Mouse (Mus musculus): ENCODE data around the gene Gch1.

DNA sequence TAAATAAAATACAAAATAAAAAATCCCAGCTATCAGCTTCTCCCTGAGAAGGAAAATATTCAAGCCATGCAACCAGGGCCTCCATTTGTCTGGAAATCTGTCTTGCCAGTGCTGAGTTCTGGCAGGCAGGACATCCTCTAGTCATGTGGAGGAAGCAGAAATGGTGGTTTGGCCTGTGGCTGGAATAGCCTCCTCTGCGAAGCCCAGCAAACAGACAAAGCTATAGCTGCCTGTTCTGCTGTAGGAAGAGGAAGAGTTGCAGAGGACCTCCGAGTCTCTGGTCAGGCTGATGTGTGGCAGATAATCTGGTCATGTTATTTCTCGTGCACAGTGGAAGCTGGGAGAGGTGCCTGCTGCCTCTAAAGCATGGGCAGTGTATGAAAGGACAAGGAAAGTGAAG is 50.4 kb downstream of the Gch1 start:
- TF ChIP-seq GATA1 (IDR thresholded peaks at IDR 0.05; ENCODE audit: low read length) (no peak), TAL1 (IDR thresholded peaks at IDR 0.05; ENCODE audit: low read length) (no peak)

Data from erythroblast, embryonic 14.5 days (primary cell).